Mouse (Mus musculus) G1E (cell line): ENCODE measurements around the gene L1cam.

Source experiments
- CTCF ChIP-seq: IDR thresholded peaks from 2 replicates; pipeline ENCODE4 v1.5.1; 2012; ENCODE audit warnings: low read depth, low read length, inconsistent platforms, mixed read lengths
- GATA1 ChIP-seq: IDR thresholded peaks from 2 replicates; pipeline ENCODE4 v1.6.1; 2012; ENCODE audit warnings: borderline replicate concordance, low read length, inconsistent platforms, mixed read lengths
- POLR2AphosphoS5 ChIP-seq: IDR thresholded peaks from 2 replicates; pipeline ENCODE4 v1.6.1; 2012; ENCODE audit warnings: low read depth, low read length, inconsistent platforms; ENCODE audit not compliant: insufficient replicate concordance

DNA sequence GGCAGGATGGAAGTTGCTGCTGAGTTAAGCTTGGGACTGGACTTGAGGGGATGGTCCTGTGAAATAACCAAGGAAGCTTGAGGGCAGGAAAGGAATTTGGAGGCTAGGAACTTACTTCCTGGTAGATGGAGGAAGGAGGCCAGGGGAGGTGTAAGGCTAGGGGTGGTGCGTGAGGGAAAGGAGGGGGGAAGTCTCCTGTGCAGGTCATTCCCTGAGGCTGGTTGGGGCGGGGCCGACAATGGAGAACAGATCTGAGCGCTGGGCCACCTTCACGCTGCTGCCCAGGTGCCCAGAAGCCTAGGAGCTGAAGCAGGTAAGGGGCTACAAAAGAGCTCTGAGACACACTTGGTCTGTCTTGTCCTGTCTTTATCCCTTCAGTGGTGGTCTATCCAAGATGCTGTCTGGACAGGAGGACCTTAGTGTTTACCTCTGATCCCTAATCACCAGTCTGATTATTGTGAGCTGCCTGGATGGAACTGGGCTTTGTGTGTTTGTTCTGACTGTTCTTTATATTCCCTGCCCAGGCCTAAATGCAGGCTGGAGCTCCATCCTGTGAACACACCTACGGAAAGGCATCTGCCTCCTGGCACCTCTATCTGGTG is 4.3 kb downstream of the L1cam start, which contains the start of gene Avpr2:
- no peak for TF ChIP-seq CTCF
- no peak for TF ChIP-seq POLR2AphosphoS5
- no peak for TF ChIP-seq GATA1
